Mouse (Mus musculus) MEL-GATA-1-ER (cell line): ENCODE data around the gene Hdgfl2.
"Not testable (repeated sequence)": the region's sequence is repeated elsewhere in the genome, so short reads cannot be mapped to it uniquely, and the experiment has no call there.

Experiments used
- DNase-seq: peaks from one replicate; pipeline ENCODE4 v3.0.0-alpha.2; 2012; ENCODE audit warnings: low read depth; ENCODE audit errors: extremely low read depth

Hdgfl2 gene

GRCm38 (mm10) chr17:56103465-56104285 is 24.2 kb downstream of the Hdgfl2 start:
- DNase-seq, result no peak

GRCm38 (mm10) chr17:56104821-56105220 is 25.4 kb downstream of the Hdgfl2 start:
- not testable (repeated sequence) for DNase-seq

GRCm38 (mm10) chr17:56106436-56106835 is 27.0 kb downstream of the Hdgfl2 start:
- not testable (repeated sequence) for DNase-seq

GRCm38 (mm10) chr17:56106981-56107380 is 27.5 kb downstream of the Hdgfl2 start:
- DNase-seq, result no peak

GRCm38 (mm10) chr17:56107736-56108135 is 28.3 kb downstream of the Hdgfl2 start:
- DNase-seq, result no peak

GRCm38 (mm10) chr17:56108334-56109044 is 29.1 kb downstream of the Hdgfl2 start:
- DNase-seq, result no peak

- DNase-seq, result no peak
These were observed 30.0 kb downstream of the Hdgfl2 start, which contains the start of gene Plin4 for GRCm38 (mm10) chr17:56109219-56110051. Plin4 (minus strand) TSS chr17:56109803.

- no peak for DNase-seq
These were observed 31.1 kb downstream of the Hdgfl2 start for GRCm38 (mm10) chr17:56110571-56110970.

- no peak for DNase-seq
These were observed 31.6 kb downstream of the Hdgfl2 start for GRCm38 (mm10) chr17:56111021-56111420.

- peak; percentile 39 for DNase-seq
These were observed 32.4 kb downstream of the Hdgfl2 start for GRCm38 (mm10) chr17:56111864-56112263.

GRCm38 (mm10) chr17:56112743-56113142 is 33.3 kb downstream of the Hdgfl2 start:
- no peak for DNase-seq

GRCm38 (mm10) chr17:56116193-56116592 is 36.8 kb downstream of the Hdgfl2 start:
- no peak for DNase-seq

- DNase-seq, result no peak
These were observed 37.8 kb downstream of the Hdgfl2 start, which contains the start of gene Plin5 for GRCm38 (mm10) chr17:56117251-56117710. Plin5 (minus strand) TSS chr17:56117596.

GRCm38 (mm10) chr17:56119431-56119830 is 40.0 kb downstream of the Hdgfl2 start:
- DNase-seq, result no peak

GRCm38 (mm10) chr17:56119981-56120880 is 40.8 kb downstream of the Hdgfl2 start:
- no peak for DNase-seq

- DNase-seq, result no peak
These were observed 42.4 kb downstream of the Hdgfl2 start, which contains the start of gene Lrg1 for GRCm38 (mm10) chr17:56121826-56122225. Lrg1 (minus strand) TSS chr17:56122001.

GRCm38 (mm10) chr17:56123161-56123560 is 43.7 kb downstream of the Hdgfl2 start:
- no peak for DNase-seq

GRCm38 (mm10) chr17:56123681-56124340 is 44.4 kb downstream of the Hdgfl2 start:
- DNase-seq, result no peak

GRCm38 (mm10) chr17:56124377-56125275 is 45.2 kb downstream of the Hdgfl2 start:
- no peak for DNase-seq
